Mouse (Mus musculus): ENCODE measurements at regions not wholly inside any gene's neighbourhood (a gene's known extent, or its start where the extent isn't known, plus 50 kb on each side); places are given as distances from the start of the nearest gene placed in this dataset.

DNA sequence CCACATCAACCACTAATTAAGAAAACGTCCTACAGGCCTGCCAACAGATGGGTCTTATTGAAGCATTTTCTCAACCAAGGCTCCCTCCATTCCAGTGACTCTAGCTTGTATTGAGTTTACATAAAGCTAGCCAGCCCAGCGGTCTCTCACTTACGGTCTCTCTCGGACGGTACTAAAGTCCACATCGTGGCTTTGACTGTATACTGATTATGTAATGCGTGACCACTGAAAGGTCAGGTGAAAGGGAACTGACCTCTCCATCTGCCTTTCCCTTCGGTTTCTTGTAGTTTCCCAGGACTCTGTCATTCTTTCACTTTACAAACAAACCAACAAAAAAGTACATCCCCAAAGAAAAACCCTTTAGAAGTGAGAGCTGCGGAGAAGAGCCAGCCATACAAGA is 71.8 kb upstream of the Basp1 start:
- 0 out of 2 replicates have a peak, but pooled peaks cover 4% of the 10 kb centered on the region for H3K4me1 ChIP-seq (replicated peaks; ENCODE audit: control insufficient read depth, insufficient read depth, low read length)
- TF ChIP-seq CTCF (IDR thresholded peaks at IDR 0.05; ENCODE audit: borderline replicate concordance, control insufficient read depth, extremely low read depth, insufficient read depth, low read length, poor library complexity) (no peak), POLR2A (IDR thresholded peaks at IDR 0.05; ENCODE audit: control insufficient read depth, extremely low read depth, insufficient read depth, low read length, poor library complexity) (no peak)
- H3K36me3 ChIP-seq (ENCODE audit: control insufficient read depth, insufficient read depth, low read length) = no peaks in the 10 kb centered on the region
- H3K27me3 ChIP-seq (ENCODE audit: control insufficient read depth, insufficient read depth, low read length) = no peaks in the 10 kb centered on the region
- no peak overlapping the region for H3K27ac ChIP-seq (ENCODE audit: control insufficient read depth, insufficient read depth, low read length)
- DNase-seq = no peak
- WGBS = 88% methylated on average over 9 of the region's 9 CpGs
- no peak overlapping the region for H3K4me3 ChIP-seq (ENCODE audit: control insufficient read depth, insufficient read depth, low read length)

DNA sequence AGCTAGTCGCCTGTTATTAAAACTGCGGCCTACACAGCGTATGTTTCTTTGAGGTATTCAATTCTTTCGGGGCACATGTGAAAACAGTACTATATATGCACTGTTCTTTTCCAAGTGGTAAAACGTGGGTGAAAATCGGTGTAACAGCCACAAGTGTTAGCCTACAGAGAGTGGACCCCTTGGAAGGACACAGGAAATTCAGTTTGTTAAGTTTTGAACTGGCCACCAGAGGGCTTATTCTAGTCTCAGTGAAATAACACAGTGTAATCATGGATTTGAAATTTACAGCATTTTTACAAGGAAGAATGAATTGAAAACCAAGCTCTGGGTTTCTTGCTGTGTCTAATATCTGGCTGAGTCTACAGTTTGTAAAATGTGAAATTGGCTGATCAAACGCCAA is 72.6 kb upstream of the Basp1 start:
- TF ChIP-seq POLR2A (IDR thresholded peaks at IDR 0.05; ENCODE audit: control insufficient read depth, extremely low read depth, insufficient read depth, low read length, poor library complexity) (no peak), CTCF (IDR thresholded peaks at IDR 0.05; ENCODE audit: borderline replicate concordance, control insufficient read depth, extremely low read depth, insufficient read depth, low read length, poor library complexity) (no peak)
- Histone ChIP-seq H3K27ac (ENCODE audit: control insufficient read depth, insufficient read depth, low read length) (no peak overlapping the region), H3K27me3 (ENCODE audit: control insufficient read depth, insufficient read depth, low read length) (no peaks in the 10 kb centered on the region), H3K4me3 (ENCODE audit: control insufficient read depth, insufficient read depth, low read length) (no peak overlapping the region), H3K36me3 (ENCODE audit: control insufficient read depth, insufficient read depth, low read length) (no peaks in the 10 kb centered on the region), H3K4me1 (replicated peaks; ENCODE audit: control insufficient read depth, insufficient read depth, low read length) (0 out of 2 replicates have a peak, but pooled peaks cover 4% of the 10 kb centered on the region)
- DNase-seq = no peak
- WGBS = 91% methylated on average over 7 of the region's 7 CpGs

DNA sequence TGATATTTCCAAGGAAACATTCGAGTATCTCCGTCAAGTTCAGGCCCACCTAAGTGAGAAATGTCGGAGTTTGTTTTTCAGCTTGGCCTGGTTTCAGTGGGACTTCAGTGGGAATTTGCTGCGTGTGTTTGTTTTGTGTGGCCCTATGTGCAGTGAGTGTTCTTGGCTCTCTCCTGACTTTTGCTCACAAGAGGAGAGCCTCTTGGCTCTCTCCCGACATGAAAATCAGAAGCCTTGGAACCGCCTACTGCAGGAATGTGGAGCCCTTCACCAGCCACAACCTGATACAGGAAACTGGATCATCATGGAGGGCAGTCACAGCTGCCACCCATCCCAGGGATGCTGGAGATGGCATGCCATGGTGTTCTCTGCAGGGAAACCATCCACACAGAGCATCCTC is 76.2 kb upstream of the Basp1 start:
- no peak overlapping the region for H3K27ac ChIP-seq (ENCODE audit: control insufficient read depth, insufficient read depth, low read length)
- 0 out of 2 replicates have a peak, but pooled peaks cover 4% of the 10 kb centered on the region for H3K4me1 ChIP-seq (replicated peaks; ENCODE audit: control insufficient read depth, insufficient read depth, low read length)
- H3K4me3 ChIP-seq (ENCODE audit: control insufficient read depth, insufficient read depth, low read length) = no peak overlapping the region
- H3K36me3 ChIP-seq (ENCODE audit: control insufficient read depth, insufficient read depth, low read length) = no peaks in the 10 kb centered on the region
- no peak for DNase-seq
- TF ChIP-seq CTCF (IDR thresholded peaks at IDR 0.05; ENCODE audit: borderline replicate concordance, control insufficient read depth, extremely low read depth, insufficient read depth, low read length, poor library complexity) (no peak), POLR2A (IDR thresholded peaks at IDR 0.05; ENCODE audit: control insufficient read depth, extremely low read depth, insufficient read depth, low read length, poor library complexity) (no peak)
- 94% methylated on average over 6 of the region's 6 CpGs for WGBS
- no peaks in the 10 kb centered on the region for H3K27me3 ChIP-seq (ENCODE audit: control insufficient read depth, insufficient read depth, low read length)

- no peak overlapping the region for H3K27ac ChIP-seq (ENCODE audit: control insufficient read depth, insufficient read depth, low read length)
- H3K36me3 ChIP-seq (ENCODE audit: control insufficient read depth, insufficient read depth, low read length) = no peaks in the 10 kb centered on the region
- WGBS = 96% methylated on average over 5 of the region's 5 CpGs
- TF ChIP-seq CTCF (IDR thresholded peaks at IDR 0.05; ENCODE audit: borderline replicate concordance, control insufficient read depth, extremely low read depth, insufficient read depth, low read length, poor library complexity) = no peak
- TF ChIP-seq POLR2A (IDR thresholded peaks at IDR 0.05; ENCODE audit: control insufficient read depth, extremely low read depth, insufficient read depth, low read length, poor library complexity) = no peak
- no peak overlapping the region for H3K4me3 ChIP-seq (ENCODE audit: control insufficient read depth, insufficient read depth, low read length)
- H3K4me1 ChIP-seq (replicated peaks; ENCODE audit: control insufficient read depth, insufficient read depth, low read length) = peaks cover 12% of the 10 kb centered on the region; the same call in 1 of the 2 replicates
- DNase-seq = no peak
- no peaks in the 10 kb centered on the region for H3K27me3 ChIP-seq (ENCODE audit: control insufficient read depth, insufficient read depth, low read length)
Measured at GRCm38 (mm10) chr15:25492161-25492746, 78.7 kb upstream of the Basp1 start.

DNA sequence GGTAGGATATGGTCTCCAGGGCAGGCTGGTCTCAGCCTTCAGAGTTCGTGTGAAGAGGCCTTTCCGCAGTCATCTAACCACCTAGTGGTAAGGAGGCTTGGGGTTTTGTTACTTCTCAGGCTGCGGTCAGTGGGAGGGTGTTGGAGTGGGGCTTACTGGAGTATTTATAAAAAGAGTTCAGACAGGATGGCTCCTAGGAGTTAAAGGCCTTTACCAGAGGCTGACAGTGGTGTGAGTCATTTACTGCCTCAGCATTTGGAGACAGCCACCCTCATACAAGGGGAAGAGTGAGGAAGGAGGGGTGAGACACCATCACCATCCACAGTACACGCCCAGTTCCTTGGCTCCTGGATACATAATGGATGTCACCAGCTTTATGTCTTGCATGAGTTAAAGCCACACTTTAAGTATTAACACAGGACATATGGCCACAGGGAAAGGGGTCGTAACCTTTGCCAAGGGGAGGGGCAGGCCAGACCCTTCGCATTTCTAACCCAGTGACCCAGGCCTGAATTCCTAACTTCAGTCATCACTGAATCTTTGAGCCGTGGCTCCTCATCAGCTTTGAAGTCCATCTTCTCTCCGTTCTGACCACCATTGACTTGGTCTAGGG is 81.2 kb upstream of the Basp1 start:
- Histone ChIP-seq H3K27me3 (ENCODE audit: control insufficient read depth, insufficient read depth, low read length) (no peaks in the 10 kb centered on the region), H3K36me3 (ENCODE audit: control insufficient read depth, insufficient read depth, low read length) (no peaks in the 10 kb centered on the region), H3K4me3 (ENCODE audit: control insufficient read depth, insufficient read depth, low read length) (no peak overlapping the region), H3K27ac (ENCODE audit: control insufficient read depth, insufficient read depth, low read length) (no peak overlapping the region), H3K4me1 (replicated peaks; ENCODE audit: control insufficient read depth, insufficient read depth, low read length) (peaks cover 18% of the 10 kb centered on the region)
- no peak for DNase-seq
- TF ChIP-seq POLR2A (IDR thresholded peaks at IDR 0.05; ENCODE audit: control insufficient read depth, extremely low read depth, insufficient read depth, low read length, poor library complexity) (no peak), CTCF (IDR thresholded peaks at IDR 0.05; ENCODE audit: borderline replicate concordance, control insufficient read depth, extremely low read depth, insufficient read depth, low read length, poor library complexity) (no peak)
- WGBS = 83% methylated on average over 8 of the region's 8 CpGs

DNA sequence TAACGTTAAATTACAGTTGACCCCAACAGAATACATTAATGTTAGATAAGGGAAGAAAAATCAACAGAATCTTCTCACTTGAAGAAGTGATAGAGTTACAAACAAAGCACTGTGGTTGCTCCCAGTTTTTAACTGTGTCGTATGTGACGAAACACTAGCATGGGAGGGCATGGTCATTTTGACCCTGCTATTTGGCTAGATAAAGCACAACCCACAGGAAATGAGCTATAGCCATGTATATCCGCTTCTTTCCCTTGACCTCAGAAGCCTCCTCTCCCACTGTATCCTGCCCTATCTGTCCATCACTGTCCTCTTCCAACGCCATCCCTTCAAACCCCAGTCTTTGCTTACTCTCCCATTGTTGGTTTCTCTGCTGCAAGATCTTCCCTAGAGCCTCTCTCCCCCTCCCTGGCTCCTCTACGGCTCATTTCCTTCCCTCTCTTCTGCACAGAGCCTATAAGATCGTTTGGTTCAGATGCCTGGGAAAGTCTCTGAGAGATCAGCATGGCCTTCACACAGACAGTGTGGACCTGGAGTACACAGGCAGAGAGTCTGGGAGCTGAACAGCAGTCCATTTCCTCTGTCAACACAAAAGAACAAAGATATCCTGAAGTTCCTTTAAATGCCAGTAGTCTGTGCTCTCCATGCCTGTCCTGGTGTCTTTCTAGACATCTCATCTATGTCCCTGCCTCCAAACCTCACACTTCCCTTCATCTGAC is 82.5 kb upstream of the Basp1 start:
- H3K4me3 ChIP-seq (ENCODE audit: control insufficient read depth, insufficient read depth, low read length) = no peak overlapping the region
- no peak for DNase-seq
- H3K36me3 ChIP-seq (ENCODE audit: control insufficient read depth, insufficient read depth, low read length) = no peaks in the 10 kb centered on the region
- no peak overlapping the region for H3K27ac ChIP-seq (ENCODE audit: control insufficient read depth, insufficient read depth, low read length)
- H3K4me1 ChIP-seq (replicated peaks; ENCODE audit: control insufficient read depth, insufficient read depth, low read length) = peaks cover 15% of the 10 kb centered on the region
- H3K27me3 ChIP-seq (ENCODE audit: control insufficient read depth, insufficient read depth, low read length) = no peaks in the 10 kb centered on the region
- WGBS = 78% methylated on average over 7 of the region's 7 CpGs
- TF ChIP-seq POLR2A (IDR thresholded peaks at IDR 0.05; ENCODE audit: control insufficient read depth, extremely low read depth, insufficient read depth, low read length, poor library complexity) (no peak), CTCF (IDR thresholded peaks at IDR 0.05; ENCODE audit: borderline replicate concordance, control insufficient read depth, extremely low read depth, insufficient read depth, low read length, poor library complexity) (no peak)

Measured in thymus, adult 2 months (tissue).